Mouse (Mus musculus) C2C12 (cell line): ENCODE data around the gene 2900026A02Rik.

ENCODE experiments used
- CTCF ChIP-seq: IDR thresholded peaks from one replicate; pipeline ENCODE4 v1.5.1; 2011; ENCODE audit not compliant: control insufficient read depth, insufficient read depth, insufficient read length
- FOSL1 ChIP-seq: IDR thresholded peaks from one replicate; pipeline ENCODE4 v1.8.0; 2011; ENCODE audit warnings: mild to moderate bottlenecking, low read length; ENCODE audit not compliant: poor library complexity, insufficient read depth, severe bottlenecking
- MAX ChIP-seq: IDR thresholded peaks from one replicate; pipeline ENCODE4 v1.6.1; 2011; ENCODE audit warnings: mild to moderate bottlenecking, control low read depth
- MYOD1 ChIP-seq: IDR thresholded peaks from one replicate; pipeline ENCODE4 v1.6.1; 2011; ENCODE audit warnings: low read depth; ENCODE audit not compliant: control insufficient read depth, insufficient read length
- MYOG ChIP-seq: IDR thresholded peaks from one replicate; pipeline ENCODE4 v1.6.1; 2011; ENCODE audit not compliant: control insufficient read depth, insufficient read length; ENCODE audit errors: extremely low read depth
- USF1 ChIP-seq: IDR thresholded peaks from one replicate; pipeline ENCODE4 v1.6.1; 2011; ENCODE audit warnings: low read depth, mild to moderate bottlenecking, control low read depth, moderate library complexity

- no peak for TF ChIP-seq CTCF
- TF ChIP-seq MYOD1 = no peak
- no peak for TF ChIP-seq FOSL1
- no peak for TF ChIP-seq MAX
- TF ChIP-seq MYOG = no peak
- no peak for TF ChIP-seq USF1
These were observed 141.3 kb downstream of the 2900026A02Rik start for GRCm38 (mm10) chr5:113079783-113080182.
